Mouse (Mus musculus): ENCODE data around the gene Hivep2. TPM values are rescaled to one million over a fixed set of nuclear protein-coding genes. Genes with fewer than 3 reads are reported as not detected.

The Hivep2 gene
- polyA plus RNA-seq, 1 experiment from 2014 or later: 7.9 TPM

DNA sequence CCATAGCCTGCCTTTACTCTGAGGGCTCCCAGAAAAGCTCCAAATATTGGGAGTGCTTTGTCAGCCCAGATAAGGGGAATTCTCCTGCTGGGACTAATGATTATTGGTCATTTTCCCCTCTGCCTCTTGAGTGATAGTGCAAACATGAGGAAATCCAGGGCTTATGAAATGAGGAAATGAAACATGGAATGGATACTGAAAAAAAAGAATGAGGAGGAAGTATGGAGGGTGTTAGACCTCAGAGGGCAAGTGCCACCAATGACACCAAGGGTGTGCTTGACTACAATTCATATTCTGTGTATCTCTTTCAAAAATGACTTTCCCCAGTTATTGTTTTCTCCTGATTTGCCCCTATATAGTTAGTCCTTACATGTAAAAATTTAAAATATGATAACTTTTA is 167.1 kb downstream of the Hivep2 start:
- no peak overlapping the region for H3K27ac ChIP-seq
- H3K4me3 ChIP-seq: no peak overlapping the region
- no peak for ATAC-seq (ENCODE audit: insufficient number of reproducible peaks, low FRiP score, low TSS enrichment, low read depth)
- no peaks in the 10 kb centered on the region for H3K27me3 ChIP-seq
- H3K9ac ChIP-seq: no peak overlapping the region
- H3K4me1 ChIP-seq: no peaks in the 10 kb centered on the region
- no peaks in the 10 kb centered on the region for H3K9me3 ChIP-seq
- H3K4me2 ChIP-seq: no peak overlapping the region
- H3K36me3 ChIP-seq: peaks cover 36% of the 10 kb centered on the region

DNA sequence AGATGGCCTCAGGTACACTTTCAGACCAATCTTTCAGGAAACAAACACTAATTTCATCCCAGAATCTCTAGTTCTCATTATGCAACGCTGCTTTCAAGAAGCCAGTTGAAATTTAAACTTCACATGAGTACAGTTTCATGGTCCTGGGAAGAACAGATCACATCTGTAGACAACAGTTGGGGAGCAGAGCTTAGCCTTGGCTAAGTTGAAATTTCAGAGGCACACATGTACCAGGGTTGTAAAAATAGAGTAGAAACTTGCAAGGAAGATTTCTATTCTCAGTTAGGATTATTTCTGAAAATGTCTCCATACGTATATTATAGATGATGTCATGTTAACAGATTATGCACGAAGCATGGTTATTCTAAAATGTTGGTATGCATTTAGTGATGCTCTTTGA is 172.8 kb downstream of the Hivep2 start:
- H3K9ac ChIP-seq: no peak overlapping the region
- H3K9me3 ChIP-seq: no peaks in the 10 kb centered on the region
- no peaks in the 10 kb centered on the region for H3K27me3 ChIP-seq
- H3K27ac ChIP-seq: no peak overlapping the region
- H3K36me3 ChIP-seq: peaks cover 12% of the 10 kb centered on the region
- ATAC-seq (ENCODE audit: insufficient number of reproducible peaks, low FRiP score, low TSS enrichment, low read depth): no peak
- WGBS: 86% methylated on average over 3 of the region's 3 CpGs
- H3K4me1 ChIP-seq: no peaks in the 10 kb centered on the region
- H3K4me2 ChIP-seq: no peak overlapping the region
- no peak overlapping the region for H3K4me3 ChIP-seq

DNA sequence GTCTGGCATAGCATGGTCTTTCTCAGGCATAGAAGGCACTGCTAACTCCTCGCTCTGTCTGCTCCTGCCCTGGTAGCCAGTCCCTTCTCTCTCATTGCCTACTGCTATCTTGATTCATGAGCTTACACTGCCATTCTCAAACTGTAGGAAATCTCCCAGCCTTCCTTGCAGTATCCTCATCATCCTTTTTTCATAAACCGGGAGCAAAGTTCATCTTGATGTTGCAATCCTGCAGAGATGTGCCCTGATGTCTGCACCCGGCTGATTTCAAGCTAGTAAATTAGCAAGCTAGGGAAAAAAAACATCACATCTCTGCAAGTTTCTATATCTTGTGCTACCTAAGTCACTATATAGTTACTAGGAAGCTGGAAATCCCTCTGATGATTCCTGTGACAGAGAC is 179.0 kb downstream of the Hivep2 start:
- Histone ChIP-seq H3K4me1 (no peaks in the 10 kb centered on the region), H3K4me3 (no peak overlapping the region), H3K9ac (no peak overlapping the region), H3K27ac (no peak overlapping the region), H3K4me2 (no peak overlapping the region), H3K9me3 (no peaks in the 10 kb centered on the region), H3K27me3 (no peaks in the 10 kb centered on the region), H3K36me3 (peaks cover 24% of the 10 kb centered on the region)
- ATAC-seq (ENCODE audit: insufficient number of reproducible peaks, low FRiP score, low TSS enrichment, low read depth): no peak
- WGBS: 89% methylated on average over 3 of the region's 3 CpGs

DNA sequence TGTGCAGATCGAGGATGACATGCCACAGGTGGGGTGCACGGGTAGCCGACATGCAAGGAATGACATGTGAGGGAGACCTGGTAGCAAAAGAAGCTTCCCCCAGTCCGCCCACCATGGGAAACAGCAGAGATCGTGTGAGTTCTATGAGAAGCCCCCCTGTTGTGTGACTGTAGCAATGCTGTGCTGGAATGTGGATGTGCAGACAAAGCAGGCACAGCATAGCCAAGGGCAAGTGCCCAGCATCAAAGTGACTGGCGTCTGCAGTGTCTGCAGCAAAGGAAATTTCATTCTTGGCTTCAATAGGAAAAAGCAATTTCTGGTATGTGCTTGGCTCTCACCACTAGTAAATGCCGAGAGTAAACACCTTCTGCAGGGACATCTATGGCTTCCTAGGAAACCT is 199.0 kb downstream of the Hivep2 start:
- H3K9ac ChIP-seq: no peak overlapping the region
- ATAC-seq (ENCODE audit: insufficient number of reproducible peaks, low FRiP score, low TSS enrichment, low read depth): no peak
- no peaks in the 10 kb centered on the region for H3K9me3 ChIP-seq
- H3K4me3 ChIP-seq: no peak overlapping the region
- WGBS: 52% methylated on average over 7 of the region's 7 CpGs
- no peaks in the 10 kb centered on the region for H3K27me3 ChIP-seq
- H3K27ac ChIP-seq: no peak overlapping the region
- H3K4me2 ChIP-seq: no peak overlapping the region
- H3K36me3 ChIP-seq: no peaks in the 10 kb centered on the region
- H3K4me1 ChIP-seq: no peaks in the 10 kb centered on the region

DNA sequence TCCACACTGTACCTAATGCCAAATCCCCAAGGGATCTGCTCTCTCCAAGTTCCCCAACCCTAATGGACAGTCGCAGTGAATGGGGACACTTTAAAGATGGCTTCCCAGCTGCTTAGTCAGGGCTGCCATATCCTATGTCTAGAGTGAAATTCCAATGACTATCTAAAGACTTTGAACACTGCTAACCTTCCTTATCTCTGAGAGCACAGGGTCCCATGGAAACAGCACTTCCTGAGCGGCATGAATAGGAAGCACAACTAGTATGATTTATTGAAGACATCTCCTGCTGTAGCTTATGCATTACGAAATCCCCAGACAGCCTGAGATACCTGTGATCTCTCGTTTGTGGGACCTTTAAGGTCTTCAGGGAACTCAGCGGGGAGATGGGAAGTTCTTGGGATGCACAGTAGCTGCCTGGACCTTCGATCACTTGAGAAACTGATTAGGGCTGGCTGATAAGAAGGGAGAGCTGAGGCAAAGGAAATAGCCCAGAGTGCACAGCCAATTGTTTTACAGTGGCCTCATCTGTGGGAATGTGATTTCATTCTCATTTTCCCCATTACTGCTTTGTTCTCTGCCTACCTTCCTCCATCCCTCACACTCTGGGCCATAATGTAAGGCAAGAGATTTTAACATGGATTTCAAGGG is 202.4 kb downstream of the Hivep2 start:
- Histone ChIP-seq H3K27me3 (no peaks in the 10 kb centered on the region), H3K9ac (no peak overlapping the region), H3K4me1 (no peaks in the 10 kb centered on the region), H3K27ac (no peak overlapping the region), H3K36me3 (no peaks in the 10 kb centered on the region), H3K4me2 (no peak overlapping the region), H3K9me3 (no peaks in the 10 kb centered on the region), H3K4me3 (no peak overlapping the region)
- WGBS: 67% methylated on average over 6 of the region's 6 CpGs
- no peak for ATAC-seq (ENCODE audit: insufficient number of reproducible peaks, low FRiP score, low TSS enrichment, low read depth)

DNA sequence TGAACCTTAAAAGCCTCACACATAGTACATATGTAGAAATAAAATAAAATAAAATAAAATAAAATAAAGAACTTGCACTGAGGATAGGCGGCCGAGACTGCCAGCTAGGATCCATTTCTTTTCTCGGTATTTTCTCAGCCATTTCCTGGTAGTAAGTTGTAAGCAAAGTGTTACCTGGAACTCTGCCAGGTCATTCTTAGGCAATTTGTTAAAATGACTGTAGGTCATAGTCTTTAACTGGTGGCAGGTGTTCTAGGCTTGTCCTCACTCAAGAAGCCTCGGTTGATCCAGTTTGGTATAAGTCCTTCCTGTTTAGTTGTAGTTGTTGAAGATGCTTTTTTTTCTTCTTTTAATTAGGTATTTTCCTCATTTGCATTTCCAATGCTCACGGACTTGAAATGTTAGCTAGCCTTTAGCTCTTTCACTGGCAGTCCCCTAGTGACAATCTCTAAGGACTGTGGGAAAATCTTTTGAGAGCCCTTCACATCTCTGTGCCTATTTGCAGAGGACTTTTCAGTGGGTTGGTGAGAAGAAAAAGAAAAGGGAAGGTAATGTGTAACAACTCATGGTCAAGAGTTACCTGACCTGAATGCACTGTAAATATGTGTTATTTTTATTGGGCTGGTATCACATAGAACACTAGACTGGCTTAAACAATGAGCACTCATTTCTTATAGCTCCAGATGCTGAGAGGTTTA is 203.1 kb downstream of the Hivep2 start:
- H3K4me2 ChIP-seq: no peak overlapping the region
- no peak overlapping the region for H3K9ac ChIP-seq
- no peaks in the 10 kb centered on the region for H3K9me3 ChIP-seq
- 66% methylated on average over 5 of the region's 5 CpGs for WGBS
- H3K4me3 ChIP-seq: no peak overlapping the region
- H3K4me1 ChIP-seq: no peaks in the 10 kb centered on the region
- no peak overlapping the region for H3K27ac ChIP-seq
- ATAC-seq (ENCODE audit: insufficient number of reproducible peaks, low FRiP score, low TSS enrichment, low read depth): no peak
- no peaks in the 10 kb centered on the region for H3K36me3 ChIP-seq
- H3K27me3 ChIP-seq: no peaks in the 10 kb centered on the region

DNA sequence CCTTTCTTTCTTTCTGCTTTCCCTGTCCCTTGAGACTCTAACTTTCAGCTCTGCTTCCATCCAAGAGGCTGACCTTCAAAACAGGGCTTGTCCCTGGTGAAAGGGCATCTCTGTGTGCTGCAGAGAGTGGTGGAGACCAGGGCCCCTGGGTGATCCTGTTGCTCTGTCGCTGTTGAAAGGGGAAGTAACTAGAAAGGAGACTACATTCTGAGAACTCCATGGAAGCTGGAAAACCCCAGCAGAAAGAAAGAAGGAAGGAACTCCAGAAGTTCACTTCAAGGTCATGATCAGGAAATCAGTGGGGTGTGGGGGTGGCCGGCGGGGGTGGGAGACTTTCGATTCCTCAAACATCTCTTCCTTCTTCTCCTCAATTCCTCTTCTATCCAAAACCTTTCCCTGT is 208.2 kb downstream of the Hivep2 start:
- Histone ChIP-seq H3K9me3 (no peaks in the 10 kb centered on the region), H3K4me3 (no peak overlapping the region), H3K4me2 (no peak overlapping the region), H3K27me3 (no peaks in the 10 kb centered on the region), H3K4me1 (no peaks in the 10 kb centered on the region), H3K27ac (no peak overlapping the region), H3K9ac (no peak overlapping the region), H3K36me3 (no peaks in the 10 kb centered on the region)
- WGBS: 83% methylated on average over 4 of the region's 4 CpGs
- ATAC-seq (ENCODE audit: insufficient number of reproducible peaks, low FRiP score, low TSS enrichment, low read depth): no peak

DNA sequence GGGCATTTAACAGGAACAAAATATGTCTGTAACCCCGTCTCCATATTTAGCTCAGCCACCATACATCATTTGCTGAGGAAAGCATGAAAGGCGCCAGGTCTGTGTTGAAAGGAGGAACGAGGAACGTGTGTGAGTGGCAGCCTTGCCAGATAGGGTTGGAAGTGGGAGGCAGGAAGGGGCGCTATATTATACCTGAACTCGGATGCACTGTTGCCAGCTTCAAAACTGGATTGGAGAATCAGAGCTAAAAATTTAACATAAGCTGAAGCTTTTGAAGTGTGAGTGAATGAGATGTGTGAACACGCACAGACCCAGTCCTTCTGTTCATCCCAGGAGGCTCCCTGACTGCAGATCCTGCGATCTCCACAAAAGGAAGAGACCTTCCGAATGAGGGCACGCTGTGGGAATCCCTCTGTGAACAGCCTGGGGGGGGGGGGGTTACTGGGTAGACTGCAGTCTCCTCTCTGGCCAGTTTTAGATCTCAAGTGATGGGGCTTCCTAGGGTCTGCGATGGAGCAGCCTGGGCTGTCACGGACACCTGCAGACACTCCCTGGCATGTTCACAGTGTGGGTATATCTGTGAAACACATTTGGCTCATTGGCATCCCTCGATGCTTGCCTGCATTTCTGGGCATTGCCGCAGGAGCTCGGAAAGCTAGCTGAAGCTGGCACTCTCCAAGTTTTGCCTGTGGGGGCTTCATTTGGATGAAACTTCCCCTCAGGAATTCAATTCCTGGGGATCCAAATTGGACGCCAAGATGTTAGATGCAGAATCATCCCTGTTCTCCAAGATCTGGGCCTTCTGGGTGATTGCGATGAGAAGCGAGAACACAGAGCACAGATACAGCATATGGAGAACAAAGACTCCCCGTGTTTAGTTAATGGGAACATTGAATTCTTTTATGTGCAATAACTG is 213.8 kb downstream of the Hivep2 start:
- no peaks in the 10 kb centered on the region for H3K9me3 ChIP-seq
- ATAC-seq (ENCODE audit: insufficient number of reproducible peaks, low FRiP score, low TSS enrichment, low read depth): no peak
- no peaks in the 10 kb centered on the region for H3K4me1 ChIP-seq
- WGBS: 79% methylated on average over 19 of the region's 19 CpGs
- H3K27me3 ChIP-seq: no peaks in the 10 kb centered on the region
- H3K36me3 ChIP-seq: no peaks in the 10 kb centered on the region
- no peak overlapping the region for H3K4me3 ChIP-seq
- no peak overlapping the region for H3K9ac ChIP-seq
- H3K4me2 ChIP-seq: no peak overlapping the region
- no peak overlapping the region for H3K27ac ChIP-seq

DNA sequence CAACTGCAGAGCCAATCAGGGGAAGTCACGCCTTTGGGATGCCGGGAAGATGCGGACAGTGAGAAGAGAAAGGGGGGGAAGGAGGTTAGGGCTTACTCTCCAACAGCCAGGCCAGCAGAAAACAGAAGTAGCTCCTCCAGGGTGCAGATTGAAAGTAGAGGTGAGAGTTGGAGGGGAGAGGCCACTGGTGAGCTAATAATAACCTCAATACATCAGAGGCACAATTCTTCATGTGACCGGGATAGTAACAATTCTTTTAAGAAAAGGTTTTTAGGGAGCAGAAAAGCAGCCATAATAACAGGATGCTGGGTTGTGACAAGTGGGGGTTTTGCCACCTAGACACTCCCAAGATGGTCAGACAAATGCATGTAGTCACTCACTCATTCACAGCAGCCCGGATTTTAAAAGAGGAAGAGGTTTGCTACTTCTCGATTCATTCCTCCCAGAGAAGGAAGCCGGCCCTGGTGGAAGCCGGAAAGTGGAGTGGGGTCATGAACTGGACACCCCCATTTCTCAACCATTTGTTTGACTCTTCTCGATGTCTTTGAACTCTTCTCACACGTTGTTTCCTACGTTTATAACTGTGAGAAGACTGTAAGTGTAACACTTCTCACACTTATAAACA is 220.6 kb downstream of the Hivep2 start:
- 72% methylated on average over 11 of the region's 11 CpGs for WGBS
- Histone ChIP-seq H3K4me2 (no peak overlapping the region), H3K27me3 (no peaks in the 10 kb centered on the region), H3K9ac (no peak overlapping the region), H3K4me1 (no peaks in the 10 kb centered on the region), H3K4me3 (no peak overlapping the region), H3K27ac (no peak overlapping the region), H3K36me3 (no peaks in the 10 kb centered on the region), H3K9me3 (no peaks in the 10 kb centered on the region)
- ATAC-seq (ENCODE audit: insufficient number of reproducible peaks, low FRiP score, low TSS enrichment, low read depth): no peak

DNA sequence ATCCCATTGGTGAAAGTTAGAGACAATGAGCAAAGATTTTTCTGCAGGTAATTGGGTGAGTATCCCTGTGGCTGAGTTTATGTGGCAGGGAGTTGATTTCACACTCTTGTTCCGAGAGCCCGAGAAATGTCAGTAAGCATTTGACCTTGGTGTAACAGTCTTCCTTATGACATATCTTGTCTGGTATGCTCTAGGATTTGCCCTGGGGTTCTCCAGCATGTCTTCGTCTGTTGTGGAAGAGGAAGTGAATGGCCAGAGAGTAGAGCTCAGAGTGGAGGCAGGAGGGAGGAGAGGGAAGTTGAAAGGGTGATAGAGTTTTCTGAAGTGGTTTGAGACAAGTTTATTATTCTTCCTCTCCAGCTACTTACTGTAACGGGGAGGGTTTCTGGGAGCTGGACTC is 223.2 kb downstream of the Hivep2 start:
- H3K27ac ChIP-seq: no peak overlapping the region
- H3K9me3 ChIP-seq: no peaks in the 10 kb centered on the region
- ATAC-seq (ENCODE audit: insufficient number of reproducible peaks, low FRiP score, low TSS enrichment, low read depth): no peak
- H3K4me2 ChIP-seq: no peak overlapping the region
- H3K4me3 ChIP-seq: no peak overlapping the region
- H3K9ac ChIP-seq: no peak overlapping the region
- no peaks in the 10 kb centered on the region for H3K27me3 ChIP-seq
- 48% methylated on average over 4 of the region's 4 CpGs for WGBS
- H3K4me1 ChIP-seq: no peaks in the 10 kb centered on the region
- H3K36me3 ChIP-seq: no peaks in the 10 kb centered on the region

DNA sequence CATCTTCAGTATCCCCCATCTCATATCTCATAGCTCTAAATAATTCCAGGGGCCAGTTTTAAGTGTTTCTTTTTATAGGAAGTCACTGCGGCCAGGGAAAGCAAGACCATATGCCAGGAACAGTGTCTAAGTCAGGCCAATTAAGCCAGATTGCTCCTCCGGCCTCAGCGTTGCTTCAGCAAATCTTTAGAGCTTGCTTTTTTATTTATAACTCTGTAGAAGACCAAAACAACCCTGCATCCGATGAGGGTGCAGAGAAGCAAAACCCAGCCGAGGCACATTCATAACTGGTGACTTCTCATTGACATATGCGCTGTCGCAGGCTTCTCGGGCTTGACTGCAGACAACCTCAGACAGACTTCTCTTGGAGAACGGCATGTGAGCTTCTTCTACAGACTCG is 225.3 kb downstream of the Hivep2 start:
- Histone ChIP-seq H3K36me3 (no peaks in the 10 kb centered on the region), H3K9ac (no peak overlapping the region), H3K4me3 (no peak overlapping the region), H3K4me2 (no peak overlapping the region), H3K9me3 (no peaks in the 10 kb centered on the region), H3K4me1 (peaks cover 3% of the 10 kb centered on the region), H3K27ac (no peak overlapping the region), H3K27me3 (no peaks in the 10 kb centered on the region)
- 61% methylated on average over 10 of the region's 10 CpGs for WGBS
- no peak for ATAC-seq (ENCODE audit: insufficient number of reproducible peaks, low FRiP score, low TSS enrichment, low read depth)

DNA sequence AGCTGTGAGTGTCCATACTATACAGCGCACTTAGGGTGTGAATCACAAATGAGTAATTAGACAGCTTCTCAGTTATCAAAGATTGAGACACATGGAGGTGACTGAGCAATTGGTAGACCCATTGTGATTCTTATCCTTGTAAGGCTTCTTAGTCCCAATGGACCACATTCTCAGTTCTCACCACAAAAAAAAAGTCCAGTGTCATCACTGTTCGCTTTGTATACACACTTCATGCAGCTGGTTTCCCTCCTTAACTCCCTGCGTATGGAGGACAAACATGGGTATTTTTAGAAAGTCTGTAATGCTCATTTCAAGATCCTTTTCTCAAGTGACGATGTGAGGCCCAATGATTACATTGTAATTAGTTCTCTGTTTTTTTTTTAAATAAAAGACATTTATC is 226.3 kb downstream of the Hivep2 start:
- Histone ChIP-seq H3K9me3 (no peaks in the 10 kb centered on the region), H3K4me3 (no peak overlapping the region), H3K4me2 (no peak overlapping the region), H3K36me3 (no peaks in the 10 kb centered on the region), H3K9ac (no peak overlapping the region), H3K27ac (no peak overlapping the region), H3K27me3 (no peaks in the 10 kb centered on the region), H3K4me1 (peaks cover 6% of the 10 kb centered on the region)
- 84% methylated on average over 4 of the region's 4 CpGs for whole genome bisulfite sequencing
- no peak for ATAC-seq (ENCODE audit: insufficient number of reproducible peaks, low FRiP score, low TSS enrichment, low read depth)

Measured in limb, embryonic 15.5 days (tissue).